Mouse (Mus musculus): ENCODE results near the gene Fam205a1. TPM values are rescaled to one million over a fixed set of nuclear protein-coding genes. Genes with fewer than 3 reads are reported as not detected.

The Fam205a1 gene
- total RNA-seq, 2 experiments from 2014 or later, result not detected

Other genes starting within 250 kb of the Fam205a1 start
- gene Gm10591, start 241.7 kb downstream of the Fam205a1 start, total RNA-seq (2021), result not detected
- 1 to 10 TPM; 1.3 to 2.8 TPM for gene Gm2564, start 224.2 kb downstream of the Fam205a1 start, total RNA-seq (2021)
- not detected for gene Ccl27b, start 198.6 kb downstream of the Fam205a1 start, total RNA-seq (2021)
- not detected for gene Il11ra2, start 192.0 kb downstream of the Fam205a1 start, total RNA-seq (2021)
- gene 4930578G10Rik, start 118.3 kb downstream of the Fam205a1 start, total RNA-seq (2021), result under 1 TPM in 1 of 2 experiments, not detected in 1; 0.72 TPM
- not detected for gene Ccl19, start 97.3 kb downstream of the Fam205a1 start, total RNA-seq (2021)
- 10 to 100 TPM in 1 of 2 experiments, 1 to 10 TPM in 1; 8.8 to 19.3 TPM for gene Ccl21a, start 79.9 kb downstream of the Fam205a1 start, total RNA-seq (2021)
- not detected for gene Gm12394, start 2.9 kb upstream of the Fam205a1 start, total RNA-seq (2021)
- 1 to 10 TPM in 1 of 2 experiments, under 1 TPM in 1; 0.90 to 1.2 TPM for gene Fam205c, start 20.3 kb upstream of the Fam205a1 start, total RNA-seq (2021)
- gene Phf24, start 62.8 kb upstream of the Fam205a1 start, total RNA-seq (2021), result 1 to 10 TPM in 1 of 2 experiments, under 1 TPM in 1; 0.64 to 1.5 TPM
- 100 to 1,000 TPM; 143 to 183 TPM for gene Dnajb5, start 95.9 kb upstream of the Fam205a1 start, total RNA-seq (2021)
- not detected for gene 1700022I11Rik, start 115.7 kb upstream of the Fam205a1 start, total RNA-seq (2021)
- gene Vcp, start 146.6 kb upstream of the Fam205a1 start, total RNA-seq (2021), result 100 to 1,000 TPM; 219 to 236 TPM
- gene Fancg, start 156.6 kb upstream of the Fam205a1 start, total RNA-seq (2021), result 1 to 10 TPM; 1.0 to 2.4 TPM
- 1 to 10 TPM; 6.7 to 7.5 TPM for gene Pigo, start 171.9 kb upstream of the Fam205a1 start, total RNA-seq (2021)
- gene Stoml2, start 177.8 kb upstream of the Fam205a1 start, total RNA-seq (2021), result 10 to 100 TPM; 88.2 to 98.5 TPM
- gene Fam214b, start 192.3 kb upstream of the Fam205a1 start, total RNA-seq (2021), result 10 to 100 TPM; 18.7 to 33.5 TPM
- 1 to 10 TPM; 2.9 to 3.0 TPM for gene Unc13b, start 205.1 kb upstream of the Fam205a1 start, total RNA-seq (2021)

Measured in gastrocnemius, postnatal 25 days (tissue).